Mouse (Mus musculus) intestine, postnatal 0 days (tissue): ENCODE results near the gene Rps6ka1. TPM values are rescaled to one million over a fixed set of nuclear protein-coding genes. Genes with fewer than 3 reads are reported as not detected.

ENCODE experiments used
- ATAC-seq: fragments of 200-750 bp; cut with Nextera tagmentation; 2 replicates; pipeline ENCODE4 v1.8.0; 2017; ENCODE audit warnings: mild to moderate bottlenecking, moderate TSS enrichment, moderate library complexity
- H3K27ac ChIP-seq: fragments of 300-500 bp; sonication (generic); 2 replicates; pipeline ENCODE4 v1.5.1; 2014; ENCODE audit warnings: mild to moderate bottlenecking, low read depth, low read length, moderate library complexity
- H3K27me3 ChIP-seq: fragments of 300-500 bp; sonication (generic); replicated peaks from 2 replicates; pipeline ENCODE4 v1.6.1; 2014; ENCODE audit warnings: low read length, mixed read lengths; ENCODE audit not compliant: control insufficient read depth, insufficient read depth
- H3K36me3 ChIP-seq: fragments of 300-500 bp; sonication (generic); 2 replicates; pipeline ENCODE4 v1.6.1; 2014; ENCODE audit warnings: mild to moderate bottlenecking, moderate library complexity; ENCODE audit not compliant: control insufficient read depth, insufficient read depth
- H3K4me1 ChIP-seq: fragments of 300-500 bp; sonication (generic); replicated peaks from 2 replicates; pipeline ENCODE4 v1.6.1; 2014; ENCODE audit warnings: antibody characterized with exemption, low read length, mixed read lengths; ENCODE audit not compliant: control insufficient read depth, insufficient read depth
- H3K4me2 ChIP-seq: fragments of 300-500 bp; sonication (generic); replicated peaks from 2 replicates; pipeline ENCODE4 v1.6.1; 2014; ENCODE audit warnings: low read depth, mild to moderate bottlenecking, moderate library complexity
- H3K4me3 ChIP-seq: fragments of 300-500 bp; sonication (generic); 2 replicates; pipeline ENCODE4 v1.5.1; 2014; ENCODE audit warnings: low read depth, low read length
- H3K9ac ChIP-seq: fragments of 300-500 bp; sonication (generic); 2 replicates; pipeline ENCODE4 v1.6.1; 2014; ENCODE audit warnings: mild to moderate bottlenecking, low read depth, low read length
- H3K9me3 ChIP-seq: fragments of 300-500 bp; sonication (generic); 2 replicates; pipeline ENCODE4 v1.6.1; 2016; ENCODE audit warnings: mixed run types; ENCODE audit not compliant: control insufficient read depth
- CTCF ChIP-seq: sonication (generic); IDR thresholded peaks from 2 replicates; pipeline ENCODE4 v1.5.1; 2016; ENCODE audit warnings: low read depth, mild to moderate bottlenecking, control low read depth, antibody characterized with exemption, moderate library complexity
- WGBS: fragments of 180-500 bp; shearing (Covaris S2); extraction: QIAGEN DNeasy Blood & Tissue Kit; methylation state at CpG from one replicate; pipeline ENCODE4 v1.1.7; 2014; 5-methylcytosine and 5-hydroxymethylcytosine counted together
- polyA plus RNA-seq: library from polyadenylated mRNA; unstranded; fragments of >200 nt; fragmentation: Nextera tagmentation; extraction: Ambion mirVana; gene quantifications from 2 replicates; pipeline ENCODE4 v1.2.1, GENCODE M21; 2015

Rps6ka1 gene
- polyA plus RNA-seq, 1 experiment from 2014 or later, result 86.2 TPM

DNA sequence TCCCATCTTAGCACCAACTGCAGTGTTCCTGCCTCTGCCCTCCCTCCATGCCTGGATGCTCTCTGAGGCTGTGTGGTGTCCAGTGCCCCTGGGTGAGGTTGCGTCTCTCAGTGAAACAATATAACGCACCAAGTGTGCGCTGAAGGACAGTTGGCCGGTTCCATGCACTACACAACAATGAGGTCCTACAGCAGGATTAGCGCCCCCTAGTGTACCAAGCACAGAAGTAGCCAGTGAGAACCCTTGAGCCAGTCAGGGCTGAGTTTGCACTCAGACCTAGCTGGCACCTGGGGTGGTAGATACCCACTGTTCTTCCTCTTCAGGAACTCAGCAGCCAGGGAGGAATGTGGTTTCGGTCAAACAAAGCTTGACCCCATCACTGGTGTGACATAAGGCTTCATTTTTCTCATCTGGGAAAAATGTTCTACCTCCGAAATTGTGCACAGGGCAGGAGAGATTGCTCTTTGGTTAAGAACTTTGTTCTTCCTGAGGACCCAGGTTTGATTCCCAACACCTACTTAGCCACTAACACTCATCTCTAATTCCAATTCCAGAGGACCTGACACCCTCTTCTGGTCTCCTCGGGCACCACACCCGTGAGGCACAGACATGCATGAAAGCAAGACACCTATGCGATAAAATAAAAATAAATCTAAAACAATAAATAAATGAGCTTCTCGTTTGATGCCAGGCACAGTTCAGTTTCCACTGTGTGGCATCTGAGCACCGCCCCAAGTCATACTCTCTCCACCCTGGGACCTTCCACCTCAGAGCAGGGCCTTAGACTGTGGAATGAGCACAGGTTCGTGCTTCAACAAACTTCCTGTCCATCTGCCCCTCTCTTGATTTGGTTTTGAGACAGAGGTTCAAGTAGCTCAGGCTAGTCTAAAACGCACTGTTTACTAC is 9.5 kb downstream of the Rps6ka1 start:
- Histone ChIP-seq H3K4me2 (no peak overlapping the region), H3K9ac (no peak overlapping the region), H3K9me3 (no peaks in the 10 kb centered on the region), H3K27me3 (no peaks in the 10 kb centered on the region), H3K36me3 (peaks cover 33% of the 10 kb centered on the region), H3K4me3 (no peak overlapping the region), H3K4me1 (peaks cover 7% of the 10 kb centered on the region), H3K27ac (peak overlapping the region; percentile 84)
- no peak for ATAC-seq
- TF ChIP-seq CTCF, result peak; percentile 78
- 70% methylated on average over 14 of the region's 14 CpGs for WGBS

DNA sequence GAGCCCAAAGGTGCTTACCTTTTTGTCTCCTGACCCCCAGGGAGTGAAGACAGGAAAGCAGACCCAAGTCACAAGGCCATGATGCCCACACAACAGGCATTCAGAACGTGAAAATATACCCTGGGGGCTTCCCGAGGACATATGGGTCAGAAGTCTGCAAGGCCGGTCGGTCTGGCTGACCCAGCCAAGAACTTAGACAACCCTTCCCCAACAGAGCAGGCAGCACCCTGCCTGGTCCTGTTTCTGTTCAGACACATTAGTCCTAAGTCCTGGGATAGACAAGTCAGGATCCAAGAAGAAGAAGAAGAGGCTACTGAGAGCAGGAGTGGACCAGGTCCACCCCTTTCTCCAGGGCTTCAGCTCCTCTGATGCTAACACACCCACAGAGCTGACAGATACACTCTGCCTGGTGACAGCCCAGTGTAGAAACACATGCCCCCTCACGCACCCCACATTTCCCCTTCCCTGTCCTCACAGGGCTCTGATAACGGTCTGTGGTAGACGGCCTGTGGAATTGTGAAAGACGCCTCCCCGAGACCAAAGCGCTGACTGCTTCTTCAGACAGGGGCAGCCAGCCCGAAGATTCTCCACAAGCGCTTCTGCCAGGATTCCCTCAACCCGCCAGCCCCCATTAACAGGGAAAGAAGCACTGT is 12.6 kb downstream of the Rps6ka1 start:
- 64% methylated on average over 13 of the region's 13 CpGs for WGBS
- Histone ChIP-seq H3K4me3 (no peak overlapping the region), H3K27ac (no peak overlapping the region), H3K27me3 (no peaks in the 10 kb centered on the region), H3K4me1 (peaks cover 2% of the 10 kb centered on the region), H3K4me2 (no peak overlapping the region), H3K9me3 (no peaks in the 10 kb centered on the region), H3K9ac (0 out of 2 replicates have a peak overlapping the region, but pooled peaks have one; percentile 7), H3K36me3 (peaks cover 45% of the 10 kb centered on the region)
- no peak for TF ChIP-seq CTCF
- no peak for ATAC-seq

DNA sequence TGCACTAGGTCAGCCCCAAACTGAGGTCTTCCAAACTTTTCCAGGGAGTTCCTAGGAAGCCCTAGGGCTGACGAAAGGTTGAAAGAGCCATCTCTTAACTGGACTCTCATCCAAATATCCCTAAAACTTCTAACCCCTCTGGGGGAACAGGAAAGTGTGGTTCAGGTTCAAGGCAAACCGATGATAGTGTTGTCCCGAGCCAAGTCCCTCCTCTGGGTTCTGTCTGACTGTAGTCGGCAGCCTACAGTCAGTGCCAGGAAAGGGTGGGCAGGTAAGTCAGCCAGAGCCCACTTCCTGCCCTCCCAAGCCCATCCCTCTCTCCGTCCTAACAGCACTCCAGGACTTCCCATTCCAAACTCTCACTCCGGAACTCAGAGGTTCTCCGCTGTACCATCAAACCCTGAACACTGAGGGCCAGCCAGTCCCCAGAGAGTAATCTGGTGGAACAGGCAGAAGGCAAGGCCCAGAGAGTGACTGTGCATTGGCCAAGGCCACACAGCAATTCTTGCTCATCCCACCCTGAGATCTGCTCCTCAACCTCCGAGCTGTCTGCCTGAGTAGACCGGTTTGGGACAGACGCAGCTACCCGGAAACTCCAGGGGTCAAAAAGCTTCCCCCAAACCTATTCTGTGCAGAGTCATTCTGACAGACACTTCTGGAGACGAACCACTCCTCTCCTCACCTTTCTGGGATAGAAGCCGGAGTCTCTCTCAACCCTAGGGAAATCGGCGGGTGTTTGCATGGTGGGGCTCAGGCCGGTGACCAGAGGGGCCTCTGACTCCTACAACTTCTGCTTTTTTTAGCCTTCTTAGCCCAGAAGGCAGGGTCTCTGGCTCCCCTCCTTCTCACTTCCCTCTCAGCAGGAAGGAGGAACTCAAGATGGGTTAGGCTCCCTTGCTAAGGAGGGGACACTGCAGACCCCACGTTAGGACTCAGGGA is 13.4 kb downstream of the Rps6ka1 start:
- peaks cover 2% of the 10 kb centered on the region; the same call in 1 of the 2 replicates for H3K4me1 ChIP-seq
- ATAC-seq, result no peak
- H3K9ac ChIP-seq, result no peak overlapping the region
- WGBS, result 79% methylated on average over 17 of the region's 17 CpGs
- H3K9me3 ChIP-seq, result no peaks in the 10 kb centered on the region
- H3K4me2 ChIP-seq, result no peak overlapping the region
- H3K27ac ChIP-seq, result no peak overlapping the region
- no peak overlapping the region for H3K4me3 ChIP-seq
- H3K27me3 ChIP-seq, result no peaks in the 10 kb centered on the region
- peaks cover 53% of the 10 kb centered on the region for H3K36me3 ChIP-seq
- TF ChIP-seq CTCF, result no peak

DNA sequence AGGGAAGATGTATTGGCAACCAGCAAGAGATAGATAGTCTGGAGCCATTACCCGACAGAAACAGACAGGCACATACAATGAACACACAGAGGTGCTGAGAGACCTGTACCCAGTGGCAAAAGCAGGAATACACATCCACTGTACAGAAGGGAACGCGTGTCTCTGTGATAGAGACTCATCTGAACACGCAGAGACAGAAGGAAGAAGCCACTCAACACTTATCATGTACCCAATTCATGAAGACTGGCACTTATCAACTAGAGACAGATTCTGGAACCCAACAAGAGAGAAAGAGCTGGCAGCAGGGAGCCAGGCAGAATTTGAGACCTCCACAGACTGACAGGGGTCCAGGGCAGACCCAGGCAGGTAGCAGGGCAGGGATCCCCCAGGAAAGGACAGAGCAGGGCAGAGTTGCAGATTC is 14.2 kb downstream of the Rps6ka1 start:
- no peak for ATAC-seq
- no peaks in the 10 kb centered on the region for H3K27me3 ChIP-seq
- no peaks in the 10 kb centered on the region for H3K9me3 ChIP-seq
- H3K4me2 ChIP-seq, result no peak overlapping the region
- WGBS, result 82% methylated on average over 4 of the region's 4 CpGs
- H3K36me3 ChIP-seq, result peaks cover 58% of the 10 kb centered on the region
- no peak overlapping the region for H3K4me3 ChIP-seq
- peaks cover 2% of the 10 kb centered on the region; the same call in 1 of the 2 replicates for H3K4me1 ChIP-seq
- H3K27ac ChIP-seq, result no peak overlapping the region
- TF ChIP-seq CTCF, result no peak
- H3K9ac ChIP-seq, result no peak overlapping the region

DNA sequence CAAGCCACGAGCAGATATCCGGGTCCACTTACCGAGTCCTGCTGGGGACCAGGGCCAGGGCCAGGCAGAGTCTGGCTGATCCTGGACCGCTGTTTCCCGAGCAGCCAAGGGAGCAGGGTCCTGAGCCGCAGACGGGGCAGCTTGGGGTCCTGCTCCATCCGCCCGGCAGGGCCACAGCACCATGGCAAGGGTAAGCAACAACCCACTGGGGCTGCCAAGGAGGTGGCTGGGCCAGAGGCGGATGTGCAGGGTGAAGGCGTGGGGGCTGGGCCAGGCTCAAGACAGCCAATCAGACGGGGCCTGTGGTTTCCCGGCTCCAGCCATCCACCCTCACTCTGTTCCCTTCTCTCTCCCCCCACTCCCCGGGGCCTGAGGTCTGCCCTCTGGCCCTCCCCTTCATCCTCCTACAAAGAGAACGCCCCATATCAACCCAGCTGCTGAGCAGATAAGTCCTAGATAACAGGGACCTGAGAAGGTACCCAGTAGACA is 14.7 kb downstream of the Rps6ka1 start:
- ATAC-seq, result no peak
- H3K36me3 ChIP-seq, result peaks cover 59% of the 10 kb centered on the region
- 71% methylated on average over 15 of the region's 15 CpGs for WGBS
- no peak overlapping the region for H3K4me2 ChIP-seq
- H3K4me1 ChIP-seq, result 0 out of 2 replicates have a peak, but pooled peaks cover 2% of the 10 kb centered on the region
- no peak overlapping the region for H3K9ac ChIP-seq
- no peak for TF ChIP-seq CTCF
- no peak overlapping the region for H3K27ac ChIP-seq
- H3K27me3 ChIP-seq, result no peaks in the 10 kb centered on the region
- H3K4me3 ChIP-seq, result no peak overlapping the region
- H3K9me3 ChIP-seq, result no peaks in the 10 kb centered on the region
